Mouse (Mus musculus) C2C12 (cell line): Measurements from ENCODE around the gene Lamtor1.

ENCODE experiments used
- CTCF ChIP-seq: IDR thresholded peaks from one replicate; pipeline ENCODE4 v1.5.1; 2011; ENCODE audit not compliant: control insufficient read depth, insufficient read depth, insufficient read length
- MAX ChIP-seq: IDR thresholded peaks from one replicate; pipeline ENCODE4 v1.6.1; 2011; ENCODE audit warnings: mild to moderate bottlenecking, control low read depth
- MYOD1 ChIP-seq: IDR thresholded peaks from one replicate; pipeline ENCODE4 v1.6.1; 2011; ENCODE audit warnings: low read depth; ENCODE audit not compliant: control insufficient read depth, insufficient read length

DNA sequence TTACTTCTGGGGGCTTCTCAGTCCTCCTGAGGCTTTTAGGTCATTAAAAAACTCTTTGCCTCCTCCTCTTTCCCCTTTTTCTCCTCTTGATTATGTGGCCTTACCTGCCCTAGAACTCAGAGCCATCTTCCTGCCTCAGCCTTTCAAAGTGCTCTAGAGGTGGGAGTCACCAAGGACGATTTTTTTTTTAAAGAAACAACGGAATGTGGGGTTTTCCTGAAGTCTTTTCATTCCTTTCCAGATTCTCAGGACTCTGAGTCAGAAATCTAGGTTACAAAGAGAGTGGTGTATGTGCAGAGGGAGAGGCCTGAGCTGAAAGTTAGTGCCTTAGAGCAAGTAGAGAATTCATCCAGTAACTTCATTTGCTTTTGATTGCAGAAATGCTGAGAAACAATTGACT is 66.0 kb downstream of the Lamtor1 start:
- TF ChIP-seq CTCF, result no peak
- no peak for TF ChIP-seq MYOD1
- TF ChIP-seq MAX, result no peak
